ENCODE assay signal across 8 mouse cellular contexts in the genomic region with DNA sequence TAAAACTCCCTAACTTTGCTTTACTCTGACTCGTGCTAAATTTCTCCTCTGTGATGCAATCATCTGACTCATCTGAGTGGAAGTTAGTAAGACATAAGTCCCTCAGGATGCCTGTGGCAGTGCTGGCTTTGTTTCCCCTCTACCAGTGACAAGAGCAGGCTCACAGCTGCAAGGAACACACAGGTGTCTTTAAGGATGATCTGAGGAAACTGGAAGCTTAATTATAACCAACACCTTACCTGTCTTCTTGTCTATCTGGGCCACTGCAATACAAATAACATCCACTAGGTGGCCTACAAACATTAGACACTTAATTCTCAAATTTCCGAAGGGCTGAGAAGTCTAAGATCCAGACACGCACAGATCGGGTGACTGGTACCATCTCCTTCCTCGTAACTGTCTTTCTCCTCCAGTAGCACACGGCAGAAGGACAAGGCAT. TPM values are rescaled to one million over a fixed set of nuclear protein-coding genes. Genes with fewer than 3 reads are reported as not detected.
DNase-seq lines count a peak whose midpoint lies in the region; ATAC-seq lines count a peak whose summit lies in the region.

No protein-coding gene starts in this region.

- 0 out of 2 replicates have a peak, but pooled peaks have one; percentile 47 for ATAC-seq in intestine, embryonic 14.5 days (replicated peaks; ENCODE audit: low FRiP score, low TSS enrichment, low read depth)
- ATAC-seq in liver, embryonic 12.5 days: peak; percentile 32; the same call in 1 of the 2 replicates
- peak; percentile 32; the same call in 1 of the 2 replicates for ATAC-seq in neural tube, embryonic 13.5 days (ENCODE audit: low read depth)

- peak; percentile 43 for DNase-seq in adrenal gland, adult 2 months
- no peak for DNase-seq in adrenal gland, postnatal 4 days (ENCODE audit: low spot score in 2 of 2)
- DNase-seq in testis, postnatal 10 days (ENCODE audit: low spot score): peak; percentile 47
- no peak for DNase-seq in testis, postnatal 14 days (ENCODE audit: low spot score)
- peak; percentile 24 to 60 for DNase-seq in cerebellum, postnatal 25 days
- DNase-seq in intestine, embryonic 14.5 days (ENCODE audit: low spot score): peak; percentile 60

- no peaks in the 10 kb centered on the region for H3K36me3 ChIP-seq in intestine, embryonic 14.5 days (ENCODE audit: control insufficient read depth, insufficient read depth, low read length)
- no peaks in the 10 kb centered on the region for H3K36me3 ChIP-seq in liver, embryonic 12.5 days
- no peaks in the 10 kb centered on the region for H3K36me3 ChIP-seq in neural tube, embryonic 13.5 days

- H3K4me1 ChIP-seq in intestine, embryonic 14.5 days (replicated peaks; ENCODE audit: control insufficient read depth, insufficient read depth, low read length): 0 out of 2 replicates have a peak, but pooled peaks cover 2% of the 10 kb centered on the region
- H3K4me1 ChIP-seq in liver, embryonic 12.5 days: peaks cover 28% of the 10 kb centered on the region
- H3K4me1 ChIP-seq in neural tube, embryonic 13.5 days (replicated peaks): no peaks in the 10 kb centered on the region

- H3K9ac ChIP-seq in intestine, embryonic 14.5 days (ENCODE audit: low read length): no peak overlapping the region
- no peak overlapping the region for H3K9ac ChIP-seq in liver, embryonic 12.5 days
- no peak overlapping the region for H3K9ac ChIP-seq in neural tube, embryonic 13.5 days

- H3K4me2 ChIP-seq in intestine, embryonic 14.5 days (ENCODE audit: low read length): no peak overlapping the region
- peak overlapping the region; percentile 36 for H3K4me2 ChIP-seq in liver, embryonic 12.5 days
- no peak overlapping the region for H3K4me2 ChIP-seq in neural tube, embryonic 13.5 days

- no peak overlapping the region for H3K27ac ChIP-seq in intestine, embryonic 14.5 days (ENCODE audit: low read depth)
- H3K27ac ChIP-seq in liver, embryonic 12.5 days: no peak overlapping the region
- H3K27ac ChIP-seq in neural tube, embryonic 13.5 days (replicated peaks): no peak overlapping the region

- no peaks in the 10 kb centered on the region for H3K27me3 ChIP-seq in intestine, embryonic 14.5 days (replicated peaks; ENCODE audit: control insufficient read depth, insufficient read depth, low read length)
- H3K27me3 ChIP-seq in liver, embryonic 12.5 days (replicated peaks): no peaks in the 10 kb centered on the region
- H3K27me3 ChIP-seq in neural tube, embryonic 13.5 days: no peaks in the 10 kb centered on the region

- WGBS in intestine, embryonic 14.5 days: 25% methylated on average over 6 of the region's 6 CpGs
- whole genome bisulfite sequencing in liver, embryonic 12.5 days (ENCODE audit: insufficient replicate concordance): 30% methylated on average over 6 of the region's 6 CpGs
- 48% methylated on average over 6 of the region's 6 CpGs for WGBS in neural tube, embryonic 13.5 days

- no peak overlapping the region for H3K4me3 ChIP-seq in intestine, embryonic 14.5 days (ENCODE audit: low read depth, low read length)
- H3K4me3 ChIP-seq in liver, embryonic 12.5 days: no peak overlapping the region
- H3K4me3 ChIP-seq in neural tube, embryonic 13.5 days: no peak overlapping the region

- no peaks in the 10 kb centered on the region for H3K9me3 ChIP-seq in intestine, embryonic 14.5 days (ENCODE audit: control insufficient read depth, low read length)
- no peaks in the 10 kb centered on the region for H3K9me3 ChIP-seq in liver, embryonic 12.5 days (replicated peaks)
- no peaks in the 10 kb centered on the region for H3K9me3 ChIP-seq in neural tube, embryonic 13.5 days

RNA-seq across cellular contexts. Expression of gene Rpl9-ps6, which starts 3.7 kb away (rescaled TPM):
- 10 to 100 TPM; 23.2 to 51.6 TPM for total RNA-seq in adrenal gland, adult 2 months (2021)
- polyA plus RNA-seq in adrenal gland, adult 2 months (2012; rRNA removed): 0.38 and 0.55 TPM in 2 replicates
- 100 to 1,000 TPM; 205 to 207 TPM for total RNA-seq in adrenal gland, postnatal 4 days (2021)
- polyA plus RNA-seq in intestine, embryonic 14.5 days (2014; fragmentation: Nextera tagmentation; extraction: Ambion mirVana): 131 and 152 TPM in 2 replicates
- polyA plus RNA-seq in liver, embryonic 12.5 days (2016; fragmentation: Nextera tagmentation; extraction: Ambion mirVana): 72.7 and 75.0 TPM in 2 replicates
- 79.8 and 83.8 TPM in 2 replicates for polyA plus RNA-seq in neural tube, embryonic 13.5 days (2015; fragmentation: Nextera tagmentation; extraction: Ambion mirVana)

RNA-seq across cellular contexts. Expression of gene Minpp1, which starts 15.5 kb away (rescaled TPM):
- 10 to 100 TPM; 36.6 to 39.7 TPM for total RNA-seq in adrenal gland, adult 2 months (2021)
- 198 and 228 TPM in 2 replicates for polyA plus RNA-seq in adrenal gland, adult 2 months (2012; rRNA removed)
- total RNA-seq in adrenal gland, postnatal 4 days (2021): 10 to 100 TPM; 39.4 to 40.4 TPM
- polyA plus RNA-seq in intestine, embryonic 14.5 days (2014; fragmentation: Nextera tagmentation; extraction: Ambion mirVana): 63.1 and 65.3 TPM in 2 replicates
- 118 and 120 TPM in 2 replicates for polyA plus RNA-seq in liver, embryonic 12.5 days (2016; fragmentation: Nextera tagmentation; extraction: Ambion mirVana)
- polyA plus RNA-seq in neural tube, embryonic 13.5 days (2015; fragmentation: Nextera tagmentation; extraction: Ambion mirVana): 54.7 and 56.7 TPM in 2 replicates

Comparison
In these comparisons a context has a peak if more than half of its experiments do, and no peak if none do; other contexts are left out.
1. DNase-seq: peak in adrenal gland, adult 2 months (single experiment), testis, postnatal 10 days (single experiment), cerebellum, postnatal 25 days (2 of 2) and intestine, embryonic 14.5 days (single experiment); none in adrenal gland, postnatal 4 days (0 of 2) and testis, postnatal 14 days (single experiment).
2. RNA of gene Rpl9-ps6, which starts 3.7 kb away (polyA plus RNA-seq): 131 to 152 TPM in intestine, embryonic 14.5 days, 79.8 to 83.8 TPM in neural tube, embryonic 13.5 days and 72.7 to 75.0 TPM in liver, embryonic 12.5 days; 0.38 to 0.55 TPM in adrenal gland, adult 2 months; every median in the first group is over 10 times any median in the second.
3. Peak in every context shown above with its lines, with median percentiles within 50 percentile points of each other: ATAC-seq.